In the genomic region with DNA sequence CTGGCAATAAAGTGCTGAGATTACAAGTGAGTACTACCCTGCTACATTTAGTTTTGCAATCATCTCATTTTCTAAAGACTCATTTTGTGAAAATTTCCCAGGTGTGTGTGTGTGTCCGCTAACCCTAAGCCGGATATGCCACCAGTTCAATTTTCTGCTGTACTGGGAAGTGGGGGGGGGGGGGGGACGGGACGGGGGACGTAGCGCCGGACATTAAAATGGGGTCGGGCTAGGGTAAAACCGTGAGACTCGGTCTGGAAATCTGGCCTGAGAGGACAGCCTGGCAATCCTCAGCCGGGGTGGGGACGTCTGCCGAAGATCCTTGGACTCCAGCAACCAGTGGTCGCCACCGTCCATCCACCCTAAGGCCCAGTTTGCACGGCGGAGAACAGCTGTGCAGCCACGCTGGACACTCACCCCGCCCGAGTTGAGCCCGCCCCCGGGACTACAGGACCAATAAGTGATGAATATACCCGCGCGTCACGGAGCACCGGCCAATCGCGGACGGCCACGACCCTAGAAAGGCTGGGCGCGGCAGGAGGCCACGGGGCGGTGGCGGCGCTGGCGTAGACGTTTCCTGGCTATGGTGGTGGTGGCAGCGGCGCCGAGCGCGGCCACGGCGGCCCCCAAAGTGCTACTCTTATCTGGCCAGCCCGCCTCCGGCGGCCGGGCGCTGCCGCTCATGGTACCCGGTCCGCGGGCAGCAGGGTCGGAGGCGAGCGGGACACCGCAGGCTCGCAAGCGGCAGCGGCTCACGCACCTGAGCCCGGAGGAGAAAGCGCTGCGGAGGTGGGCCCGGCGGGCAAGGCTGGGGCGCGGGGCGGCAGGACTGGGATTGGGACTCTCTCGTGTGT, we compare ENCODE assay signal across 8 mouse cellular contexts. TPM values are rescaled to one million over a fixed set of nuclear protein-coding genes. Genes with fewer than 3 reads are reported as not detected.
DNase-seq lines count a peak whose midpoint lies in the region; ATAC-seq and TF ChIP-seq lines count a peak whose summit lies in the region.

A gene (plus strand): TSS at position 248 of the 854 bp plus-strand sequence.

- peak within 1 kb of the TSS; percentile 66 for H3K4me2 ChIP-seq in embryonic facial prominence, embryonic 13.5 days
- peak within 1 kb of the TSS; percentile 55 for H3K4me2 ChIP-seq in limb, embryonic 14.5 days (replicated peaks; ENCODE audit: low read depth, low read length, severe bottlenecking)
- H3K4me2 ChIP-seq in midbrain, postnatal 0 days (ENCODE audit: low read depth, low read length, poor library complexity, severe bottlenecking): peak within 1 kb of the TSS; percentile 66

- no peaks in the 10 kb centered on the region for H3K9me3 ChIP-seq in embryonic facial prominence, embryonic 13.5 days
- no peaks in the 10 kb centered on the region for H3K9me3 ChIP-seq in limb, embryonic 14.5 days (ENCODE audit: control insufficient read depth, low read length)
- no peaks in the 10 kb centered on the region for H3K9me3 ChIP-seq in midbrain, postnatal 0 days (ENCODE audit: low read length)

- TF ChIP-seq EP300 in heart, adult 2 months (IDR thresholded peaks at IDR 0.05; ENCODE audit: insufficient read depth, low read depth, low read length): 0 out of 2 replicates have a peak, but pooled peaks have one; percentile 39

- no peak for TF ChIP-seq CTCF in heart, adult 2 months (IDR thresholded peaks at IDR 0.05)
- TF ChIP-seq CTCF in midbrain, postnatal 0 days (IDR thresholded peaks at IDR 0.05): no peak; the same call in 1 of the 2 replicates

- peak; percentile 91 for ATAC-seq in embryonic facial prominence, embryonic 13.5 days (ENCODE audit: insufficient number of reproducible peaks, insufficient read depth, low FRiP score, low TSS enrichment, low read depth)
- peak; percentile 98 for ATAC-seq in limb, embryonic 14.5 days (ENCODE audit: low FRiP score, low read depth)
- peak; percentile 97 for ATAC-seq in midbrain, postnatal 0 days (ENCODE audit: low FRiP score)

- H3K9ac ChIP-seq in embryonic facial prominence, embryonic 13.5 days: peak within 1 kb of the TSS; percentile 97
- peak within 1 kb of the TSS; percentile 93 for H3K9ac ChIP-seq in heart, adult 2 months (ENCODE audit: low read depth, low read length)
- H3K9ac ChIP-seq in limb, embryonic 14.5 days (ENCODE audit: low read depth, low read length, severe bottlenecking): peak within 1 kb of the TSS; percentile 99
- H3K9ac ChIP-seq in midbrain, postnatal 0 days (replicated peaks; ENCODE audit: low read length, poor library complexity, severe bottlenecking): peak within 1 kb of the TSS; percentile 100

- TF ChIP-seq POLR2A in heart, adult 2 months (IDR thresholded peaks at IDR 0.05; ENCODE audit: insufficient read depth, low read depth, low read length): peak; percentile 91
- TF ChIP-seq POLR2A in limb, embryonic 14.5 days (IDR thresholded peaks at IDR 0.05; ENCODE audit: borderline replicate concordance, extremely low read depth, insufficient read depth, insufficient read length): peak; percentile 80; the same call in 1 of the 2 replicates

- peak within 1 kb of the TSS; percentile 97 for H3K4me3 ChIP-seq in embryonic facial prominence, embryonic 13.5 days
- H3K4me3 ChIP-seq in heart, adult 2 months: peak within 1 kb of the TSS; percentile 82
- peak within 1 kb of the TSS; percentile 99 for H3K4me3 ChIP-seq in limb, embryonic 14.5 days (replicated peaks; ENCODE audit: low read length)
- peak within 1 kb of the TSS; percentile 95 for H3K4me3 ChIP-seq in midbrain, postnatal 0 days (ENCODE audit: low read depth, low read length)

- DNase-seq in 3134 (ENCODE audit: extremely low read depth, insufficient read length, low spot score): peak; percentile 96
- peak; percentile 99 for DNase-seq in adrenal gland, postnatal 36 days
- DNase-seq in heart, adult 2 months: peak; percentile 98 to 99
- DNase-seq in kidney, adult 9 months: peak; percentile 99
- peak; percentile 95 for DNase-seq in limb, embryonic 14.5 days (ENCODE audit: low spot score)
- peak; percentile 96 for DNase-seq in midbrain, postnatal 0 days (ENCODE audit: low spot score)
- peak; percentile 93 to 96 for DNase-seq in spleen, postnatal 14 days (ENCODE audit: low spot score in 2 of 2)

- no peaks in the 10 kb centered on the region for H3K27me3 ChIP-seq in embryonic facial prominence, embryonic 13.5 days
- no peaks in the 10 kb centered on the region for H3K27me3 ChIP-seq in heart, adult 2 months (ENCODE audit: control insufficient read depth, insufficient read depth, low read length)
- no peaks in the 10 kb centered on the region for H3K27me3 ChIP-seq in limb, embryonic 14.5 days (ENCODE audit: control insufficient read depth, insufficient read depth, low read length)
- H3K27me3 ChIP-seq in midbrain, postnatal 0 days (ENCODE audit: insufficient read depth, low read length): no peaks in the 10 kb centered on the region

- peak within 1 kb of the TSS; percentile 90 for H3K27ac ChIP-seq in embryonic facial prominence, embryonic 13.5 days
- H3K27ac ChIP-seq in heart, adult 2 months: peak within 1 kb of the TSS; percentile 100
- H3K27ac ChIP-seq in limb, embryonic 14.5 days (replicated peaks; ENCODE audit: low read depth, low read length): peak within 1 kb of the TSS; percentile 95
- peak within 1 kb of the TSS; percentile 95 for H3K27ac ChIP-seq in midbrain, postnatal 0 days (ENCODE audit: low read depth, low read length)

- H3K36me3 ChIP-seq in embryonic facial prominence, embryonic 13.5 days: peaks cover 33% of the 10 kb centered on the region
- peaks cover 18% of the 10 kb centered on the region for H3K36me3 ChIP-seq in heart, adult 2 months (ENCODE audit: control insufficient read depth, insufficient read depth, low read length)
- H3K36me3 ChIP-seq in limb, embryonic 14.5 days (ENCODE audit: control insufficient read depth, insufficient read depth, low read length): peaks cover 35% of the 10 kb centered on the region
- H3K36me3 ChIP-seq in midbrain, postnatal 0 days (ENCODE audit: insufficient read depth, low read length): peaks cover 27% of the 10 kb centered on the region

- peaks cover 33% of the 10 kb centered on the region for H3K4me1 ChIP-seq in embryonic facial prominence, embryonic 13.5 days
- peaks cover 5% of the 10 kb centered on the region for H3K4me1 ChIP-seq in heart, adult 2 months (ENCODE audit: control insufficient read depth, insufficient read depth, low read length)
- H3K4me1 ChIP-seq in limb, embryonic 14.5 days (ENCODE audit: control insufficient read depth, insufficient read depth, low read length): peaks cover 11% of the 10 kb centered on the region
- H3K4me1 ChIP-seq in midbrain, postnatal 0 days (ENCODE audit: insufficient read depth, low read length): peaks cover 7% of the 10 kb centered on the region; the same call in 1 of the 2 replicates

- H3K79me2 ChIP-seq in heart, adult 2 months (replicated peaks; ENCODE audit: control insufficient read depth, insufficient read depth, low read length): no peaks in the 10 kb centered on the region

- WGBS in embryonic facial prominence, embryonic 13.5 days: under 1% methylated on average over 72 of the region's 72 CpGs
- under 1% methylated on average over 71 of the region's 72 CpGs for WGBS in heart, adult 2 months
- WGBS in limb, embryonic 14.5 days: under 1% methylated on average over 61 of the region's 72 CpGs
- WGBS in midbrain, postnatal 0 days: under 1% methylated on average over 66 of the region's 72 CpGs

- intact Hi-C loops in heart, adult 2 months (cut with DNase I): loop anchor here (2.0 to 5.0 kb wide), 2 partner anchors 20 to 187 kb away; no protein-coding TSS in a partner anchor

RNA-seq across cellular contexts. Expression of the gene that starts here (rescaled TPM):
- 100 to 1,000 TPM; 199 to 215 TPM for total RNA-seq in adrenal gland, postnatal 36 days (2021)
- 141 and 151 TPM in 2 replicates for polyA plus RNA-seq in embryonic facial prominence, embryonic 13.5 days (2015; fragmentation: Nextera tagmentation; extraction: Ambion mirVana)
- 10 to 100 TPM; 73.3 to 80.4 TPM for total RNA-seq in heart, adult 2 months (2021)
- 46.3 and 86.1 TPM in 2 replicates for polyA plus RNA-seq in heart, adult 2 months (2012; rRNA removed)
- polyA plus RNA-seq in limb, embryonic 14.5 days (2012; rRNA removed): 97.3 and 105 TPM in 2 replicates
- polyA plus RNA-seq in limb, embryonic 14.5 days (2014; fragmentation: Nextera tagmentation; extraction: Ambion mirVana): 182 and 200 TPM in 2 replicates
- total RNA-seq in midbrain, postnatal 0 days (2014; rRNA removed): 120 and 124 TPM in 2 replicates
- 89.5 and 97.4 TPM in 2 replicates for polyA plus RNA-seq in midbrain, postnatal 0 days (2015; fragmentation: Nextera tagmentation; extraction: Ambion mirVana)

Comparison
In these comparisons a context has a peak if more than half of its experiments do, and no peak if none do; other contexts are left out.
1. Peak in every context shown above with its lines: DNase-seq, ATAC-seq, H3K4me3 ChIP-seq and H3K27ac ChIP-seq.